Mouse (Mus musculus) kidney, embryonic 14.5 days (tissue): ENCODE results near the gene Grm4. TPM values are rescaled to one million over a fixed set of nuclear protein-coding genes. Genes with fewer than 3 reads are reported as not detected.
"Not testable (repeated sequence)": the region's sequence is repeated elsewhere in the genome, so short reads cannot be mapped to it uniquely, and the experiment has no call there.

Experiments used
- ATAC-seq: fragments of 200-750 bp; cut with Nextera tagmentation; 2 replicates; pipeline ENCODE4 v1.8.0; 2017; ENCODE audit warnings: moderate number of reproducible peaks, mild to moderate bottlenecking, moderate TSS enrichment, moderate library complexity; ENCODE audit not compliant: low FRiP score, low TSS enrichment
- H3K27ac ChIP-seq: fragments of 300-500 bp; sonication (generic); 2 replicates; pipeline ENCODE4 v1.5.1; 2014; ENCODE audit warnings: low read depth, mild to moderate bottlenecking, low read length, moderate library complexity, mixed read lengths
- H3K27me3 ChIP-seq: fragments of 300-500 bp; sonication (generic); 2 replicates; pipeline ENCODE4 v1.6.1; 2014; ENCODE audit warnings: mild to moderate bottlenecking, low read length; ENCODE audit not compliant: control insufficient read depth, insufficient read depth
- H3K36me3 ChIP-seq: fragments of 300-500 bp; sonication (generic); 2 replicates; pipeline ENCODE4 v1.6.1; 2014; ENCODE audit warnings: low read length, mixed read lengths; ENCODE audit not compliant: control insufficient read depth, insufficient read depth
- H3K4me1 ChIP-seq: fragments of 300-500 bp; sonication (generic); 2 replicates; pipeline ENCODE4 v1.6.1; 2014; ENCODE audit warnings: low read length, mixed read lengths; ENCODE audit not compliant: control insufficient read depth, insufficient read depth
- H3K4me2 ChIP-seq: fragments of 300-500 bp; sonication (generic); replicated peaks from 2 replicates; pipeline ENCODE4 v1.6.1; 2014; ENCODE audit warnings: low read depth, mild to moderate bottlenecking, low read length
- H3K4me3 ChIP-seq: fragments of 300-500 bp; sonication (generic); 2 replicates; pipeline ENCODE4 v1.5.1; 2014; ENCODE audit warnings: mild to moderate bottlenecking, low read length
- H3K9ac ChIP-seq: fragments of 300-500 bp; sonication (generic); 2 replicates; pipeline ENCODE4 v1.6.1; 2014; ENCODE audit warnings: low read depth, mild to moderate bottlenecking, low read length, moderate library complexity
- H3K9me3 ChIP-seq: fragments of 300-500 bp; sonication (generic); 2 replicates; pipeline ENCODE4 v1.6.1; 2016; ENCODE audit warnings: low read length; ENCODE audit not compliant: control insufficient read depth
- whole genome bisulfite sequencing: fragments of 180-500 bp; shearing (Covaris S2); extraction: QIAGEN DNeasy Blood & Tissue Kit; methylation state at CpG from one replicate; pipeline ENCODE4 v1.1.7; 2014; 5-methylcytosine and 5-hydroxymethylcytosine counted together
- polyA plus RNA-seq: library from polyadenylated mRNA; unstranded; fragments of >200 nt; fragmentation: Nextera tagmentation; extraction: Ambion mirVana; gene quantifications from 2 replicates; pipeline ENCODE4 v1.2.1, GENCODE M21; 2014

Grm4 gene
- polyA plus RNA-seq, 1 experiment from 2014 or later = 1.6 TPM

DNA sequence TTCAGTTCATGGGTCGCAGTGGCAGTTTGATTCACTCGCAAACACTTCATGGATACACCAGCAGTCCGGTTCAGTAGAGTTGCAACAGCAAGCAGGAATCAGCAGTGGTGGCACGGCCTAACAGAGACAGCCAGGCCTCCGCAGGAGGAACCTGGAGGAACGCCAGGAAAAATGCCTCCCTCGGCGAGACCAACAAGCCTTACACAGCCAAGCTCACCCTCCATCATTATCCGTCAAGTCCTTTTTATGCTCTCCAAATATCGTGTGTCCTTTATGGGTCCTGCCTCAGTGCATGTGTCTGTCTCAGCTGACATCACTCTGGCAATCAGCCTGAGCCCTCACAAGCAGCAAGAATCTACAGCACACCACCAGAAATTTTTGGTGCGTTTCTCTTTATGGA is 138.3 kb downstream of the Grm4 start:
- H3K27ac ChIP-seq = no peak overlapping the region
- H3K36me3 ChIP-seq = no peaks in the 10 kb centered on the region
- H3K9me3 ChIP-seq = no peaks in the 10 kb centered on the region; the same call in 1 of the 2 replicates
- WGBS = 68% methylated on average over 11 of the region's 11 CpGs
- no peak for ATAC-seq
- H3K9ac ChIP-seq = no peak overlapping the region
- H3K27me3 ChIP-seq = no peaks in the 10 kb centered on the region
- H3K4me2 ChIP-seq = no peak overlapping the region
- H3K4me3 ChIP-seq = no peak overlapping the region
- peaks cover 7% of the 10 kb centered on the region for H3K4me1 ChIP-seq

DNA sequence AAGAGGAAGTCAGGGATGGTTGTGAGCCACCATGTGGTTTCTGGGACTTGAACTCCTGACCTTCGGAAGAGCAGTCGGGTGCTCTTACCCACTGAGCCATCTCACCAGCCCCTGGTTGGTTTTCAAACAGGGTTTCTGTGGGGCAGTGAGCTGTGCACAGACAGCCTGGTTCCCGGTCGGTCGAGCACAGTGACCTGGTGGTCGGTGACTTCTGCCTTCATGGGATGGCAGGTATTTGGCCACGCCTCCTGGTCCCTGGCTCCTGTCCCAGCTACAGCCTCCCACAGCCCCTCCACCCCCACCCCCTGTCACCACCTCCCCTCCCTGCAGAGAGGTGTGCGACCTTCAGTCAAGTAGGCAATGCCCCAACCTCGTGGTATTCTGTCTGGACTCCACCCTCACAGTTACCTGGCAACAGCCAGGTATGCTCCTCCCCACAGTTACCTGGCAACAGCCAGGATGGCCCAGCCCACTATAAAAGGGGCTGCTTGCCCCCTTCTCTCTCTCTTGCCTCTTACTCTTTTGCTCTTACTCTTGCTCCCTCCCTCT is 140.2 kb downstream of the Grm4 start:
- 51% methylated on average over 9 of the region's 9 CpGs for WGBS
- not testable (repeated sequence) for H3K9me3 ChIP-seq

DNA sequence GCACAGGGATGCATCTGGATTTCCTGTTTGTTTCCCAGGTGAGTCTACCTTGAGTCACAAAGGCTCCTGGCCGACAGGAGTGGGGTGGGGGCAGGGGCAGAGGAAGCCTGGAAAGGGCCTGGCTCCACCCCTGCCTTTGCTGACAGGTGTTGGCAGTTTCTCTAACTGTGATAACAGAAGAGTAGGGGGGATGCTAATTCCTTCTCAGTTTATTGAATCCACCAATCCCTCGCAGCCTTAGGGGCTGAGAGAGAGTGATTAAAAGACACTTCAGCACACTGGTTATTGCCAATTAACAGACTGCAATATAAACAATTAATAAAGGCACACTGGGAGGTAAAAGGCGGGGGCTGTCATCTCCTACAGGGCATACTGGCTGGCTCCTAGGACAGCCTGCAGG is 142.2 kb downstream of the Grm4 start:
- WGBS = 34% methylated on average over 3 of the region's 3 CpGs

More for the DNA sequence above, 140.2 kb downstream of the Grm4 start:
- not testable (repeated sequence) for H3K27me3 ChIP-seq, H3K4me3 ChIP-seq, H3K27ac ChIP-seq, H3K36me3 ChIP-seq, ATAC-seq, H3K9ac ChIP-seq, H3K4me1 ChIP-seq, H3K4me2 ChIP-seq

DNA sequence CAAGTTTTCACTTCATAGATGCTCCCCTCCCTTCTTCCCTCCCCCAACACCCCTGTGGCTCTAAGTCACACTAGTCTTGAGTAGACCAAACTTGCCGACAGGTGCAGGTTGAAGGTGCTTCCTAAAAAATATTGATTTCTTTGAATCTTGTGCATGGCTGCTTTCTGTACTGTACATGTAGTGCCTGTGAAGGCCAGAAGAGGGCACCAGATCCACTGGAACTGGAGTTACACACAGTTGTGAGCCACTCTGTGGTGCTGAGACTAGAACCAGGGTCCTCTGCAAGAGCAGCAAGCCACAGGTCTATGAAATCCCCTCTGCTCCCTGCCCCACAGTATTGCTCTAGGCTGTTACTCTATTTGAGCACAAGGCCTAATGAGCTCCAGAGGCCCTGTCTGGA is 144.1 kb downstream of the Grm4 start:
- ATAC-seq = no peak
- no peak overlapping the region for H3K27ac ChIP-seq
- peaks cover 7% of the 10 kb centered on the region; the same call in 1 of the 2 replicates for H3K9me3 ChIP-seq
- H3K36me3 ChIP-seq = no peaks in the 10 kb centered on the region
- H3K27me3 ChIP-seq = no peaks in the 10 kb centered on the region
- H3K9ac ChIP-seq = no peak overlapping the region
- H3K4me2 ChIP-seq = no peak overlapping the region
- H3K4me1 ChIP-seq = peaks cover 3% of the 10 kb centered on the region; the same call in 1 of the 2 replicates
- H3K4me3 ChIP-seq = no peak overlapping the region
- 100% methylated on average over 1 of the region's 1 CpGs for WGBS

More for the DNA sequence above, 142.2 kb downstream of the Grm4 start:
- Histone ChIP-seq H3K36me3 (no peaks in the 10 kb centered on the region), H3K4me2 (no peak overlapping the region), H3K9me3 (peaks cover 7% of the 10 kb centered on the region; the same call in 1 of the 2 replicates), H3K27me3 (no peaks in the 10 kb centered on the region), H3K9ac (no peak overlapping the region), H3K4me3 (no peak overlapping the region), H3K27ac (no peak overlapping the region), H3K4me1 (peaks cover 3% of the 10 kb centered on the region; the same call in 1 of the 2 replicates)
- no peak for ATAC-seq

DNA sequence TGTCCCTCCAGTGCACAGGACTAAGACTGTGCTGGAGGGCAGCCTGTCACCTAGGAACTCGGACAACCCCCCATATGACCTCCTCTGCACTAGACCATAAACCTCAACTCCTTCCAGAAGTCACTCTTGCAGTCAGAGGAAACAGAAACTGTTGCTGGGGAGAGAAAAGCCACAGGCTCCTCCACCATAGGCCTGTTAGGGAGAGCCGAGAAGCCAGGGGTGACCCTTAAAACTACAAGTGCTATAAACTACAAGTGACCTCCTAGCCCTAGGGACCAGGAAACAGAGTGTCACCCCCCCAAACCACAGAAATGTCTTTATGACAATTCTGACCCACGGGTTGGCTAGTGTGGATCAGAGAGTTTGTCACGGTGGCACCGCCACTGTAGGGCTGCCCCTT is 145.7 kb downstream of the Grm4 start:
- Histone ChIP-seq H3K4me3 (no peak overlapping the region), H3K27ac (no peak overlapping the region), H3K36me3 (no peaks in the 10 kb centered on the region), H3K27me3 (no peaks in the 10 kb centered on the region), H3K9me3 (peaks cover 7% of the 10 kb centered on the region; the same call in 1 of the 2 replicates), H3K4me2 (no peak overlapping the region), H3K9ac (no peak overlapping the region), H3K4me1 (peaks cover 3% of the 10 kb centered on the region; the same call in 1 of the 2 replicates)
- no peak for ATAC-seq
- WGBS = 45% methylated on average over 5 of the region's 5 CpGs

Other genes with a start within 250 kb of the Grm4 start
- gene Hmga1, start 35.1 kb upstream of the Grm4 start, polyA plus RNA-seq = 351 and 355 TPM in 2 replicates
- 17.4 and 22.3 TPM in 2 replicates for gene AI413582, start 44.4 kb upstream of the Grm4 start, polyA plus RNA-seq
- gene Nudt3, start 102.1 kb upstream of the Grm4 start, polyA plus RNA-seq = 32.2 and 74.9 TPM in 2 replicates
- gene RPS10-NUDT3, start 113.8 kb upstream of the Grm4 start, polyA plus RNA-seq = not detected in 2 replicates
- 1,163 and 1,521 TPM in 2 replicates for gene Rps10, start 115.3 kb upstream of the Grm4 start, polyA plus RNA-seq
- gene Pacsin1, start 134.1 kb upstream of the Grm4 start, polyA plus RNA-seq = 1.3 and 1.7 TPM in 2 replicates
- 0.19 and 0.20 TPM in 2 replicates for gene Spdef, start 207.6 kb upstream of the Grm4 start, polyA plus RNA-seq